Mouse (Mus musculus): Measurements from ENCODE around the gene Foxred2. TPM values are rescaled to one million over a fixed set of nuclear protein-coding genes. Genes with fewer than 3 reads are reported as not detected.

The Foxred2 gene
- polyA plus RNA-seq, 1 experiment from 2014 or later, result 4.9 TPM

Other genes starting within 250 kb of the Foxred2 start
- gene Apol9b, start 227.7 kb downstream of the Foxred2 start, polyA plus RNA-seq (2016; fragmentation: Nextera tagmentation; extraction: Ambion mirVana), result not detected in 2 replicates
- gene Apol8, start 199.7 kb downstream of the Foxred2 start, polyA plus RNA-seq (2016; fragmentation: Nextera tagmentation; extraction: Ambion mirVana), result 0.22 and 0.47 TPM in 2 replicates
- gene Myh9, start 114.5 kb downstream of the Foxred2 start, polyA plus RNA-seq (2016; fragmentation: Nextera tagmentation; extraction: Ambion mirVana), result 32.0 and 33.5 TPM in 2 replicates
- gene Txn2, start 27.7 kb downstream of the Foxred2 start, polyA plus RNA-seq (2016; fragmentation: Nextera tagmentation; extraction: Ambion mirVana), result 191 and 206 TPM in 2 replicates
- 194 and 202 TPM in 2 replicates for gene Eif3d, start 14.1 kb upstream of the Foxred2 start, polyA plus RNA-seq (2016; fragmentation: Nextera tagmentation; extraction: Ambion mirVana)
- gene Cacng2, start 163.3 kb upstream of the Foxred2 start, polyA plus RNA-seq (2016; fragmentation: Nextera tagmentation; extraction: Ambion mirVana), result 4.2 and 4.6 TPM in 2 replicates
- gene Ift27, start 217.4 kb upstream of the Foxred2 start, polyA plus RNA-seq (2016; fragmentation: Nextera tagmentation; extraction: Ambion mirVana), result 87.8 and 99.9 TPM in 2 replicates
- gene Pvalb, start 249.7 kb upstream of the Foxred2 start, polyA plus RNA-seq (2016; fragmentation: Nextera tagmentation; extraction: Ambion mirVana), result 4.2 and 10.2 TPM in 2 replicates